Mouse (Mus musculus) hindbrain, embryonic 15.5 days (tissue): Measurements from ENCODE around the gene Asic3. TPM values are rescaled to one million over a fixed set of nuclear protein-coding genes. Genes with fewer than 3 reads are reported as not detected.

Experiments used
- ATAC-seq: fragments of 200-750 bp; cut with Nextera tagmentation; 2 replicates; pipeline ENCODE4 v1.8.0; 2017; ENCODE audit warnings: low read depth, moderate number of reproducible peaks, moderate TSS enrichment; ENCODE audit not compliant: low FRiP score
- H3K27ac ChIP-seq: fragments of 300-500 bp; sonication (generic); replicated peaks from 2 replicates; pipeline ENCODE4 v1.5.1; 2015; ENCODE audit warnings: mild to moderate bottlenecking, inconsistent platforms
- H3K27me3 ChIP-seq: fragments of 300-500 bp; sonication (generic); 2 replicates; pipeline ENCODE4 v1.6.1; 2015; ENCODE audit warnings: control low read depth, inconsistent platforms
- H3K36me3 ChIP-seq: fragments of 300-500 bp; sonication (generic); 2 replicates; pipeline ENCODE4 v1.6.1; 2015; ENCODE audit warnings: control low read depth, inconsistent platforms
- H3K4me1 ChIP-seq: fragments of 300-500 bp; sonication (generic); replicated peaks from 2 replicates; pipeline ENCODE4 v1.6.1; 2015; ENCODE audit warnings: control low read depth, inconsistent platforms
- H3K4me2 ChIP-seq: fragments of 300-500 bp; sonication (generic); 2 replicates; pipeline ENCODE4 v1.6.1; 2015; ENCODE audit warnings: moderate library complexity, mild to moderate bottlenecking, inconsistent platforms
- H3K4me3 ChIP-seq: fragments of 300-500 bp; sonication (generic); 2 replicates; pipeline ENCODE4 v1.5.1; 2015; ENCODE audit warnings: mild to moderate bottlenecking, inconsistent platforms
- H3K9ac ChIP-seq: fragments of 300-500 bp; sonication (generic); 2 replicates; pipeline ENCODE4 v1.6.1; 2015; ENCODE audit warnings: inconsistent platforms
- H3K9me3 ChIP-seq: fragments of 300-500 bp; sonication (generic); 2 replicates; pipeline ENCODE4 v1.6.1; 2016; ENCODE audit warnings: control low read depth, inconsistent platforms
- WGBS: fragments of 180-500 bp; shearing (Covaris S2); methylation state at CpG from one replicate; pipeline ENCODE4 v1.1.7; 2015; 5-methylcytosine and 5-hydroxymethylcytosine counted together
- polyA plus RNA-seq: library from polyadenylated mRNA; unstranded; fragments of >200 nt; fragmentation: Nextera tagmentation; extraction: Ambion mirVana; gene quantifications from 2 replicates; pipeline ENCODE4 v1.2.1, GENCODE M21; 2015

Gene Asic3
- polyA plus RNA-seq, 1 experiment from 2014 or later, result 0.88 TPM

DNA sequence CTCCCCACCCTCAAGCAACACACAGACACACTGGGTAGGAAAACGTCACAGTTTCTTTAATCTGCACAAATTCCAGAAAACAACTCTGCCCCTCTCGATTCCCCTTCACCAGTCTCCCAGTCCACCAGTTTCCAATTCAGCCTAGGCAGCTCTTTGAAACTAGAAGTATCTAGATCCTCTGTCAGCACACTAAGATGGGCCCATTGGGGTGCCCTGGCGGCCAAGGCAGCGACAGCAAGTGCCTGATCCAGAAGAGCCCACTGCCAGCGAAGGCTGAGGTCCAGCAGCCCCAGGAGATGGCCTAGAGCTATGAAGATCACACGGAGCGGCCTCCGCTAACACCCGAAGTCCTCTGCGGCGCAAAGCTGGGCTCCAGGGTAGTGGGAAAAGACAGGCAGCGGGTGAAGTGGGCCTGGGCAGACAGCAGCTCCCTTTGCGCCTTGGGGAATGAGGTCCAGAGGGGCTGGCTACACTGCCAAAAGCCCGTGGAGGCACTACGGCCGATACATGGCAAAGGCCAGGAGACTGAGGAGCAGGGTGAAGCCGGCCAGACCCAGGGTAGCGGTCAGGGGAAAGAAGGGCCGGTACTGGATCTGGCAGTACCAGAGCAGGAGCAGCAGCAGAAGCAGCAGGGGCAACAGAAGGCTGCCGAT, 32.4 kb downstream of the Asic3 start:
- peak; percentile 11; the same call in 1 of the 2 replicates for ATAC-seq
- WGBS, result 60% methylated on average over 20 of the region's 20 CpGs

DNA sequence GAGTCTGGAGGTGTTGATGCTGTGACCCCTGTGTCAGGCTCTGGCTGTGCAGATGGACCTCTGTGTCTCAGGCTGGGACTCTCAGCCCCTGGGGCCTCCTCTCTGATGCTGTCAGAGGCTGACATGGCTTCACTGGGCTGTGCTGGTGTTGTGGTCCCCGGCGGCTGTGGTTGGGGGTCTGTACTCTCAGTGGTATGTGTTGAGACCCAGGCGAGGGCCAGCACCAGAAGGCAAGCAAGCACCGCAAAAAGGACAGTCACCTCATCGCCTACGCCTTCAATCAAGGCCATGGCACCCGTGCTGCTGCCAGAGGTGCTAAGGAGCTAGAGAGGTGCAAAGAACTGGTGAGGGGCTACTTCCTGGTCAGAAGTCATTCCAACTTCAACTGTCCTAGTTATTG, 33.4 kb downstream of the Asic3 start:
- Histone ChIP-seq H3K27me3 (no peaks in the 10 kb centered on the region), H3K36me3 (0 out of 2 replicates have a peak, but pooled peaks cover 9% of the 10 kb centered on the region), H3K27ac (no peak overlapping the region), H3K4me1 (peaks cover 46% of the 10 kb centered on the region), H3K4me3 (peak overlapping the region; percentile 73; the same call in 1 of the 2 replicates), H3K4me2 (peak overlapping the region; percentile 86), H3K9ac (no peak overlapping the region), H3K9me3 (no peaks in the 10 kb centered on the region)
- WGBS, result 95% methylated on average over 7 of the region's 7 CpGs
- no peak for ATAC-seq

More for the DNA sequence above, 32.4 kb downstream of the Asic3 start:
- Histone ChIP-seq H3K4me2 (peak overlapping the region; percentile 92), H3K4me3 (peak overlapping the region; percentile 93), H3K9me3 (no peaks in the 10 kb centered on the region), H3K27me3 (no peaks in the 10 kb centered on the region), H3K9ac (peak overlapping the region; percentile 20; the same call in 1 of the 2 replicates), H3K4me1 (peaks cover 39% of the 10 kb centered on the region), H3K27ac (peak overlapping the region; percentile 96), H3K36me3 (peaks cover 13% of the 10 kb centered on the region; the same call in 1 of the 2 replicates)

DNA sequence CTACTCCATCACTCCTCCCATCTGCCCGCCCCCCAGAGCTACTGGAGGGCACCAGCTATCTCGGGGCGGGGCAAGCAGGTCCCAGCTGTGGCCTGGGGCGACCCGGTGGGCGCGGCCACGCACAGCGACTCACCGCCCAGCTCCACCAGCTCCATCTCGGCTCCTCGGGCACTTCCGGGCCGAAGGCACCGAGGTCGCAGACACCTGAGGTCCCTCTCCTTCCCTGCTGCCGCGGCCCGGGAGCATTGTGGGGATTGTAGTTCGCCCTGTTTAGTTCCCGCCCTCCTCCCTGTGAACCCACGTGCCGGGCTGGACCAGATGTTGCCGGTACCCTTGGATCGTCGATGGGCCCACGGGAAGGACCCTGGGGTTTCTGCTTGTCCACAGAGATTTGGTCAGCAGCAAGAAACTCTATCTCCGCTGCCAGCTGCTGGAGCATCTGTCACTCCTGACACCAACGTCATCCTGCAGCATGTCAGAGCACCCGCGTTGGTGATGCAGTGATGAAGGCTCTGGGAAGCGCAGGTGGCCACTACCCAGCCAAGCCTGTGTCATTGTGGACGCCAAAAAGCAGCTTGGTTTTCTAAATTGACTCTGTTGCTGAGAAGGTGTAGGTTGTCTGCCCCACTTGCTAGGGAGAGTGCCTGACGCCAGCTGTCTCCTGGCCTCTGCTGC, 34.6 kb downstream of the Asic3 start, which contains the start of gene Tmub1:
Gene Tmub1, minus strand, starts transcription at position 231 of the 675 bp plus-strand sequence.
- peak within 1 kb of the TSS; percentile 86 for H3K4me2 ChIP-seq
- WGBS, result 2% methylated on average over 33 of the region's 34 CpGs

DNA sequence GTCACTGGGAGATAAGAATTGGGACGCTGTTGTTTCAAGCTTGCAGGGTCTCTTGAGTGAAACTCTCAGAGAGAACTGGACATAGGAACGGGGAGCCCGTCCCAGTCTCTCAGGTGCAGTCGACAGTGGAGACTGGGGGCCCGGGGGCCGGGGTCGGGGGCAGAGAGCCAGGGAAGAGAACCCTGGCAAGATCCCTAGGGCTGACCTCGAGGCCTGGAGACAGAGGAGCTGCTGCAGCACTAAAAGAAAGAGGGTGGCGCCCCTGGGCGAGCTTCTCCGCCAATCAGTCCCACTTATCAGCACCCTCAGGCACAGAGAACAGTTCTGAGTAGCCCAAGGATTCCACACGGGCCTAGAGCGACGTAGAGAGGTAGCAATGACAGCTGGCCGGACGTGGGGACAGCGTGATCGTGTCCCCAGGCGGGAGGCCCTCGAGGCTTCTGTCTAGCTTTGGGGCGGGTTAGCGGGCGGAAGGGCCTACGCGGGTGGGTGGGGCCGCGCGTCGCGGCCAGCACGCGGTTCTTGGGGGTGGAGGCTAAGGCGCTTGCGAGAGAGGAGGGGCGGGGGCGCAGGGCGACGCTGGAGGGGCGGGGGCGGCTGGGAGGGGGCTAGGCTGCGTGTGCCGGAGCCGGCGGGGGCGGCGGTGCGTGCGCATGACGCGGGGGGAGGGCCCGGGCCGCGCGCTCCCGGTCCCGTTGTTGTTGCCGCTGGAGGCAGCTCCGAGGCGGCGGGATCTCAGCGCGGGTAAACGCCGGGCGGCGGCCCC, 38.3 kb downstream of the Asic3 start:
- no peaks in the 10 kb centered on the region for H3K36me3 ChIP-seq
- H3K27ac ChIP-seq, result peak overlapping the region; percentile 87
- ATAC-seq, result peak; percentile 68
- H3K4me3 ChIP-seq, result peak overlapping the region; percentile 94
- WGBS, result 2% methylated on average over 33 of the region's 66 CpGs
- no peaks in the 10 kb centered on the region for H3K27me3 ChIP-seq
- H3K4me2 ChIP-seq, result peak overlapping the region; percentile 99
- peaks cover 61% of the 10 kb centered on the region for H3K4me1 ChIP-seq
- H3K9me3 ChIP-seq, result no peaks in the 10 kb centered on the region
- peak overlapping the region; percentile 92 for H3K9ac ChIP-seq

More for the DNA sequence above, 34.6 kb downstream of the Asic3 start, which contains the start of gene Tmub1:
- Histone ChIP-seq H3K9ac (peak within 1 kb of the TSS; percentile 77), H3K4me1 (peaks cover 46% of the 10 kb centered on the region), H3K4me3 (peak within 1 kb of the TSS; percentile 73), H3K9me3 (no peaks in the 10 kb centered on the region), H3K27me3 (no peaks in the 10 kb centered on the region), H3K36me3 (0 out of 2 replicates have a peak, but pooled peaks cover 8% of the 10 kb centered on the region), H3K27ac (peak within 1 kb of the TSS; percentile 62)
- ATAC-seq, result peak; percentile 72

DNA sequence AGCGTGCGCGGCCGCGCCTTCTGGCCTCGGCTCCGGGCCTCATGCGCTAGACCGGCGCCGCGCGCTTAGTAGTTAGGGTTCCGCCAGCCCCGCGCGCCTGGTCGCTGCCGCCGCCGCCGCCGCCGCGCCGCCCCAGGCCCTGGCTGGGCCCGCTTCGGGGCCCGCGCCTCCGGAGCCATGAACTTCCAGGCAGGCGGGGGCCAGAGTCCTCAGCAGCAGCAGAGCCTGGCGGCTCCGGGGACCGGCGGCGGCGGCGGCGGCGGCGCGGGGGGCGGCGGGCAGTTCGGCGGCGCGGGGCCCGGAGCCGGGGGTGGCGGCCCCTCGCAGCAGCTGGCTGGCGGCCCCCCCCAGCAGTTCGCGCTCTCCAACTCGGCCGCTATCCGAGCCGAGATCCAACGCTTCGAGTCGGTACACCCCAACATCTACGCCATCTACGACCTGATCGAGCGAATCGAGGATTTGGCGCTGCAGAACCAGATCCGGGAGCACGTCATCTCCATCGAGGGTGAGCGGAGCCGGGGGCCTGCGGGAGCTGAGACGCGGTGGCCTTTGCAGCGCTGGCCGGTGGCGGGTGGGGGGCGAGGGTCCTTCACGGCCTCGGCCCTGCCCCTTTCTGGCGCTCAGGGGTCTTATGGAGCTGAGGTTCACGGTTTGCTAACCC, 39.0 kb downstream of the Asic3 start, which contains the start of gene Agap3:
Gene Agap3, plus strand, starts transcription at position 148 of the 661 bp plus-strand sequence.
- H3K36me3 ChIP-seq, result no peaks in the 10 kb centered on the region
- H3K9ac ChIP-seq, result peak within 1 kb of the TSS; percentile 92
- peak; percentile 4; the same call in 1 of the 2 replicates for ATAC-seq
- WGBS, result under 1% methylated on average over 52 of the region's 85 CpGs
- H3K27ac ChIP-seq, result peak within 1 kb of the TSS; percentile 87
- no peaks in the 10 kb centered on the region for H3K27me3 ChIP-seq
- peaks cover 57% of the 10 kb centered on the region for H3K4me1 ChIP-seq
- peak within 1 kb of the TSS; percentile 94 for H3K4me3 ChIP-seq
- H3K9me3 ChIP-seq, result no peaks in the 10 kb centered on the region
- H3K4me2 ChIP-seq, result peak within 1 kb of the TSS; percentile 99

DNA sequence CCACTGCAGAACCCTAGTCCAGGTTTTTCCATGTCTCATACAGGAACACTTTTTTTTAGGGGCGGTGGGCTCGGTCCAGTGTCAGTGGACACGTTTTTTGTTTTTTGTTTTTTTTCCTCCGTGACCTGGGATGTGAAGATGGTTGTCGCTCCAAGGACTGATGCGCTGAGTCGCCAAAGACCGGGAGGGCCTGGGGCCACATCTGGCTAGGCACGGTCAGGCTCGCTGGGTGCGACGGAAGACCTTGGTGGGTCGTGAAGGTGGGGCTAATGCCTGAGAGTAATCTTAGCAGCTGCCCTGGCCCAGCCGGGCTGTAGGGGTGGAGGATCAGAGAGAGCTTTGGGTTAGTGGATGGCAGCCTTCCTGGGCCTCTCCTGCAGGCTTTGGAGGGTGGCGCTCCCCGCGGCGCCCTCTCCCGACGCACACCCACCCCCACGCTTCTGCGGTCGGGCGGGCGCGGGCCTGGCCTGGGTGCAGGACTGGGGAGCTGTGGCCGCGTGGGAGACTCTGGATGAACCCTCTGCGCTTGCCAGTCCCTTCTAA, 39.6 kb downstream of the Asic3 start:
- H3K9me3 ChIP-seq, result no peaks in the 10 kb centered on the region
- H3K4me1 ChIP-seq, result peaks cover 51% of the 10 kb centered on the region
- H3K27me3 ChIP-seq, result no peaks in the 10 kb centered on the region
- H3K4me3 ChIP-seq, result peak overlapping the region; percentile 94
- no peaks in the 10 kb centered on the region for H3K36me3 ChIP-seq
- H3K4me2 ChIP-seq, result peak overlapping the region; percentile 99
- ATAC-seq, result peak; percentile 15; the same call in 1 of the 2 replicates
- WGBS, result under 1% methylated on average over 29 of the region's 29 CpGs
- peak overlapping the region; percentile 92 for H3K9ac ChIP-seq
- peak overlapping the region; percentile 87 for H3K27ac ChIP-seq

DNA sequence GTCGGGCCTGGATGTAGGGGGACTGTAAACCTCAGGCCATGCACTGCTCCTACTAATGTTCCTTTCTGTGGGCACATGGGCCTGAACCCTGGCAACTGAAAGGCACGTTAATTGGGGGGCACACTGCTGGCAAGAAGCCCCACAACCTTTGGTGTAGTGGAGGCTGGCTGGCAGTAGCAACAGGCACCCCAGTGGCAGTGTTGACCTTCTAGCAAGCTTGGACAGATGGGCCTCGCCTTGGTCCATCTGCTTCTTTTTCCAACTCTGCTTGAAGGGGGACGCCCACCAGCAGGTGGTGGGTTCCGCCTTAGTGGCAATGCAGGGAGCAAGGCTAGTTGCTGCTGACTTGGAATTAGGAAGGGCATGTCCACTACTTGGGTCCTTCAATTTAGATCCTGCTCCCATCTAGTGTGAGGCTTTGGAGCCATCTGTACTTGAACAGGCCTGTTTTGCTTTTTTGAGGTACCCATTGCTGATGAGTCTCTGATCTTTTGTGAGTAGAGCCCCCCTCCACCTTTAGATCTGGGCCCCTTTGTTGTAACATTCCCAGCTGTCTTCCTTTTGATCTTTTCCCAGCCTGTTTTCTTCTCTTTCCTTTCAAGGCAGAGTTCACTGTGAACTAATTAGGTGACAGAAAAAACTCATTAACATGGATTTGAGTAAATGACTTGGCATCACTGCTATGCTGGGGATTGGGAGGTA, 40.2 kb downstream of the Asic3 start:
- H3K27me3 ChIP-seq, result no peaks in the 10 kb centered on the region
- H3K4me3 ChIP-seq, result peak overlapping the region; percentile 94
- H3K4me2 ChIP-seq, result peak overlapping the region; percentile 99
- H3K4me1 ChIP-seq, result peaks cover 46% of the 10 kb centered on the region
- peak overlapping the region; percentile 87 for H3K27ac ChIP-seq
- no peaks in the 10 kb centered on the region for H3K9me3 ChIP-seq
- ATAC-seq, result no peak
- under 1% methylated on average over 5 of the region's 5 CpGs for WGBS
- no peaks in the 10 kb centered on the region for H3K36me3 ChIP-seq
- H3K9ac ChIP-seq, result peak overlapping the region; percentile 92

DNA sequence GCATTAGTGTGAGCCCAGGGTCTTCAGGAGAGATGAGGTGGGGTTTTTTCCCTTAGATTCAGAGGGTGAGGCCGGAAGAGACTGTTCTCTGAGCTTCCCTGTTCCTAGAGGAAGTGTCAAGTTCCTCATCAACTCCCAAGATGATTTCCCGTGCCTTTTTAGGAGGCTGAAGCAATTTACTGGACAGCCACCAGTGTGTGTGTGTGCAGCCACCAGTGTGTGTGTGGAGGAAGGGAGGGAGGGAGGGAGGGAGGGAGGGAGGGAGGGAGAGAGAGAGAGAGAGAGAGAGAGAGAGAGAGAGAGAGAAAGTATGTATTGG, 40.8 kb downstream of the Asic3 start:
- 4% methylated on average over 2 of the region's 2 CpGs for WGBS

DNA sequence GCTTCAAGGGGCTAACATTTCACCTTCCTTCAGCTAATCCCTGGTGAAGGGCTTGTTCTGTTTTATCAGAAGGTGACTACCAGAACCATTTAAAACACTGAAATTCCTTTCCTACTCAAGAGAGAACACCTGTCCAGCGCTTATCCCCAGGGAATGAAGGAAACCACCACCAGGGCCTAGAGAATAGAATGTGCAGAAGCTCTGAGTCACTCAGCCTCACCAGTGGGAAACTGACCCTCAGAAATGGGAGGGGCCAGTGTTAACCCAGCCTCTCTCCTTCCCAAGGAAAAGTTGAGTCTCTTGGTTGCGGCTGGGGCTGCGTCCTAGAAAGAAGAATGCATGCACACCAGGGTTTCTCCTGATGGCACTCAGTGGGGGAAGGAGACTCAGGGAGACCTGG, 41.9 kb downstream of the Asic3 start:
- H3K9me3 ChIP-seq, result no peaks in the 10 kb centered on the region
- peak overlapping the region; percentile 99 for H3K4me2 ChIP-seq
- peaks cover 46% of the 10 kb centered on the region for H3K4me1 ChIP-seq
- 52% methylated on average over 3 of the region's 3 CpGs for WGBS
- H3K9ac ChIP-seq, result peak overlapping the region; percentile 15; the same call in 1 of the 2 replicates
- 0 out of 2 replicates have a peak overlapping the region, but pooled peaks have one; percentile 16 for H3K4me3 ChIP-seq
- H3K36me3 ChIP-seq, result no peaks in the 10 kb centered on the region
- peak overlapping the region; percentile 42; the same call in 1 of the 2 replicates for H3K27ac ChIP-seq
- no peak for ATAC-seq
- H3K27me3 ChIP-seq, result no peaks in the 10 kb centered on the region

More for the DNA sequence above, 40.8 kb downstream of the Asic3 start:
- Histone ChIP-seq H3K4me2 (peak overlapping the region; percentile 99), H3K36me3 (no peaks in the 10 kb centered on the region), H3K9me3 (no peaks in the 10 kb centered on the region), H3K27me3 (no peaks in the 10 kb centered on the region), H3K27ac (peak overlapping the region; percentile 87), H3K4me3 (peak overlapping the region; percentile 94), H3K9ac (peak overlapping the region; percentile 92), H3K4me1 (peaks cover 46% of the 10 kb centered on the region)
- no peak for ATAC-seq

DNA sequence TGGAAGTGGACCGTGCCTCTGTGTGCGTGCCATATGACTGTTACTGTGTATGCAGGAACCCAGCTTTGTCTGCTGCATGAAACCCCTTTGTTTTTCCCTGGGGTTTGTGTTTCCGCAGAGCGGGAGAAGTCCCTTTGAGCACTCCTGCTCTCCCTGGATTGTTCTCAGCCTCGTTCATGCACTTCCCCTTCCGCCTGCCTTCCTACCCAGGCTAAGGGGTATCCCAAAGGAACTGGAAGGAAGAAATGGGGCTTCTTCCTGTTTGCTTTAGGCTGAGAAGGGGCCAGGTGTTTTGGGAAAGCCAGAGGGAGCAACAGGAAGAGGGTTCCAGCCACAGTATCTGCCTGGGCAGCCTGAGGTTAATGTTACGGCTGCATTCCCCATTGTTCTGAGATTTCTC, 42.4 kb downstream of the Asic3 start:
- Histone ChIP-seq H3K4me1 (peaks cover 46% of the 10 kb centered on the region), H3K4me2 (peak overlapping the region; percentile 99), H3K4me3 (0 out of 2 replicates have a peak overlapping the region, but pooled peaks have one; percentile 3), H3K9me3 (no peaks in the 10 kb centered on the region), H3K36me3 (no peaks in the 10 kb centered on the region), H3K27ac (0 out of 2 replicates have a peak overlapping the region, but pooled peaks have one; percentile 42), H3K9ac (0 out of 2 replicates have a peak overlapping the region, but pooled peaks have one; percentile 11), H3K27me3 (no peaks in the 10 kb centered on the region)
- ATAC-seq, result no peak
- 43% methylated on average over 7 of the region's 7 CpGs for WGBS
